Mouse (Mus musculus): Measurements from ENCODE around the gene Lcat. TPM values are rescaled to one million over a fixed set of nuclear protein-coding genes. Genes with fewer than 3 reads are reported as not detected.

The Lcat gene
- total and polyA plus RNA-seq, 3 experiments: 1.1 to 2.5 TPM; not detected in 1

- 0 out of 2 replicates have a peak, but pooled peaks have one; percentile 18 for TF ChIP-seq POLR2AphosphoS2 (IDR thresholded peaks at IDR 0.05; ENCODE audit: low read length)
- TF ChIP-seq NRF1 (IDR thresholded peaks at IDR 0.05; ENCODE audit: insufficient read depth, low read depth, low read length, poor library complexity, severe bottlenecking): no peak
These were observed 6.2 kb downstream of the Lcat start (continued) for GRCm38 (mm10) chr8:105936866-105937475.

GRCm38 (mm10) chr8:105935863-105936603, 7.1 kb downstream of the Lcat start:
- no peaks in the 10 kb centered on the region for H3K27me3 ChIP-seq (ENCODE audit: control insufficient read depth in 1 of 2, insufficient read depth in 2 of 2, low read length in 2 of 2)
- H3K4me3 ChIP-seq (ENCODE audit: control insufficient read depth in 1 of 2, insufficient read depth in 1 of 2, low read depth in 2 of 2, low read length in 2 of 2): peak overlapping the region; percentile 67 to 85
- H3K4me1 ChIP-seq (ENCODE audit: control insufficient read depth in 1 of 2, insufficient read depth in 2 of 2, low read length in 2 of 2): peaks cover 4 to 14% of the 10 kb centered on the region in 2 experiments; a peak in 3 of 4 replicates
- peaks cover 10% of the 10 kb centered on the region for H3K79me2 ChIP-seq (ENCODE audit: control insufficient read depth, insufficient read depth, low read length, poor library complexity)
- H3K9me3 ChIP-seq (replicated peaks; ENCODE audit: insufficient read depth, low read length): no peaks in the 10 kb centered on the region
- H3K9ac ChIP-seq (ENCODE audit: control insufficient read depth, low read depth, low read length, poor library complexity, severe bottlenecking): peak overlapping the region; percentile 80
- H3K36me3 ChIP-seq (ENCODE audit: control insufficient read depth in 1 of 2, insufficient read depth in 2 of 2, low read length in 2 of 2): peaks cover 0 to 13% of the 10 kb centered on the region in 2 experiments; a peak in 2 of 4 replicates
- DNase-seq (ENCODE audit: low read depth, low spot score): peak; percentile 63
- H3K27ac ChIP-seq (ENCODE audit: control insufficient read depth, low read depth, low read length): peak overlapping the region; percentile 90
- TF ChIP-seq GABPA (IDR thresholded peaks at IDR 0.05; ENCODE audit: low read depth, low read length) (no peak), NRF1 (IDR thresholded peaks at IDR 0.05; ENCODE audit: insufficient read depth, low read depth, low read length, poor library complexity, severe bottlenecking) (no peak), E2F4 (IDR thresholded peaks at IDR 0.05; ENCODE audit: borderline replicate concordance, low read depth, low read length) (no peak), EP300 (IDR thresholded peaks at IDR 0.05; ENCODE audit: low read depth in 1 of 2, low read length in 2 of 2) (no peak; a peak in 1 of 4 replicates), POLR2AphosphoS2 (IDR thresholded peaks at IDR 0.05; ENCODE audit: low read length) (no peak), JUND (IDR thresholded peaks at IDR 0.05; ENCODE audit: low read depth, low read length) (no peak), MYC (IDR thresholded peaks at IDR 0.05; ENCODE audit: low read depth, low read length) (0 out of 2 replicates have a peak, but pooled peaks have one; percentile 48), MAZ (IDR thresholded peaks at IDR 0.05; ENCODE audit: low read depth, low read length) (0 out of 2 replicates have a peak, but pooled peaks have one; percentile 30), TCF12 (IDR thresholded peaks at IDR 0.05; ENCODE audit: low read depth, low read length) (no peak), RAD21 (IDR thresholded peaks at IDR 0.05; ENCODE audit: low read depth, low read length) (no peak), TAL1 (IDR thresholded peaks at IDR 0.05; ENCODE audit: low read length) (no peak), CTCF (IDR thresholded peaks at IDR 0.05 in 2 of 3, conservative IDR thresholded peaks at IDR 0.05 in 1 of 3; ENCODE audit: control insufficient read depth in 1 of 3, insufficient read depth in 1 of 3, low read depth in 2 of 3, low read length in 3 of 3, poor library complexity in 1 of 3, severe bottlenecking in 1 of 3) (no peak), RCOR1 (IDR thresholded peaks at IDR 0.05; ENCODE audit: low read depth, low read length) (no peak), NELFE (IDR thresholded peaks at IDR 0.05; ENCODE audit: low read depth, low read length) (no peak), ZMIZ1 (IDR thresholded peaks at IDR 0.05; ENCODE audit: low read depth, low read length) (0 out of 2 replicates have a peak, but pooled peaks have one; percentile 11), POLR2AphosphoS5 (IDR thresholded peaks at IDR 0.05; ENCODE audit: borderline replicate concordance, low read depth, low read length) (no peak), ELF1 (IDR thresholded peaks at IDR 0.05; ENCODE audit: low read depth, low read length) (no peak), CHD1 (IDR thresholded peaks at IDR 0.05; ENCODE audit: low read depth, low read length) (no peak), BHLHE40 (IDR thresholded peaks at IDR 0.05; ENCODE audit: borderline replicate concordance, low read depth, low read length) (peak; percentile 56; the same call in 1 of the 2 replicates), SMC3 (IDR thresholded peaks at IDR 0.05; ENCODE audit: low read depth, low read length) (no peak), MEF2A (IDR thresholded peaks at IDR 0.05; ENCODE audit: extremely low read depth, insufficient replicate concordance, low read depth, low read length, poor library complexity, severe bottlenecking) (no peak), SIN3A (IDR thresholded peaks at IDR 0.05; ENCODE audit: low read length) (no peak; the same call in 1 of the 2 replicates), ZKSCAN1 (IDR thresholded peaks at IDR 0.05; ENCODE audit: low read depth, low read length) (no peak), MAX (IDR thresholded peaks at IDR 0.05; ENCODE audit: low read length) (peak; percentile 62), USF1 (IDR thresholded peaks at IDR 0.05; ENCODE audit: low read depth, low read length) (peak; percentile 86), HCFC1 (IDR thresholded peaks at IDR 0.05; ENCODE audit: low read depth, low read length) (no peak), ZNF384 (IDR thresholded peaks at IDR 0.05; ENCODE audit: low read depth, low read length) (no peak), MAFK (IDR thresholded peaks at IDR 0.05; ENCODE audit: borderline replicate concordance, low read depth, low read length) (no peak), KAT2A (conservative IDR thresholded peaks at IDR 0.05; ENCODE audit: low read depth, low read length) (no peak), ETS1 (IDR thresholded peaks at IDR 0.05; ENCODE audit: low read depth, low read length) (peak; percentile 27; the same call in 1 of the 2 replicates), ZC3H11A (IDR thresholded peaks at IDR 0.05; ENCODE audit: low read depth, low read length) (no peak)
